Mouse (Mus musculus) liver, embryonic 14.5 days (tissue): ENCODE measurements around the gene Rpgr.

ENCODE experiments used
- CTCF ChIP-seq: IDR thresholded peaks from 2 replicates; pipeline ENCODE4 v1.5.1; 2016; ENCODE audit warnings: antibody characterized with exemption, low read depth, control low read depth
- EP300 ChIP-seq: IDR thresholded peaks from 2 replicates; pipeline ENCODE4 v1.6.1; 2016; ENCODE audit warnings: antibody characterized with exemption, low read depth

GRCm38 (mm10) chrX:10070689-10071088 lies 146.0 kb downstream of the Rpgr start:
- TF ChIP-seq CTCF (peak; percentile 30; the same call in 1 of the 2 replicates), EP300 (no peak)
